Mouse (Mus musculus): ENCODE data around the gene Prpf18.
"Not testable (repeated sequence)": the region's sequence is repeated elsewhere in the genome, so short reads cannot be mapped to it uniquely, and the experiment has no call there.

The Prpf18 gene

DNA sequence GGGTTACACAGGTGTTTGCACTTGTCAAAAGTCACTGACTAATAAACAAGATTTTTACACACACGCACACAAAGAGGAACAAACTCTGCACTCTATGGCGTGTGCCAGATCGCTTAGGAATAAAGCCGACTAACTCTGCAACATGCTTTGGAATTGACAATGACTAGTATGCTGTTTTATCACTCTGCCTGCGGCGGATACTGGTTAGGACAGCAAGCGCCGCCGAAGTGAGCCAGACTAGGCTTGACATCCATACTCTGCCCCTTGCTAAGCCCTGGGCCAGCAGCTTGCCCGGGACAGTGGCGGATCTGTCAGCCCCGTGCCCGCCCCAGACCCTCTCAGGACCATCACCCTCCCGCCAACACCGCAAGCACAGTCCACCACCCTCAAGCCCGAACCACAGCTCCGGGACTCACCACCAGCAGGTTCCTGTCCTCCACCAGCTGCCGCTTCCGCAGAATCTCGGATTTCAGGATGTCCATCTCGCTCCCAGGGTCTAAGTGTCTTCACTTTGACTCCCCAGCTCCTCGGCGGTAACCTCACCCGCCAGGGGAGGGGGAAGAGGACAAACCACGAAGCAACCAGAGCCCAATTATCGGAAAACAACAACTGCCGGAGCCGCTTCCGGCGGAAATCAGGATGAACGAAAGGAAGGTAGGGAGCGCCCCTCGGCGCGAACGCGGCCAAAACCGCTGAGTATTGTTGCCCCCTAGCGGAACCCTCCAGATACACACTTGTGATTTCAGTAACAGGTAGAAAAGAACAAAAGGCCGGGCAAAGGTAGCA is at the start of gene Prpf18:
Gene Prpf18 (minus strand): TSS at position 614 of the 786 bp plus-strand sequence.
- DNase-seq (ENCODE audit: low spot score), result peak; percentile 69

GRCm38 (mm10) chr2:4679886-4680285 is 28.0 kb upstream of the Prpf18 start:
- DNase-seq (ENCODE audit: low spot score), result no peak

- no peak for DNase-seq (ENCODE audit: low spot score)
Measured at GRCm38 (mm10) chr2:4671636-4672035, 19.7 kb upstream of the Prpf18 start.

GRCm38 (mm10) chr2:4669701-4670100 is 17.8 kb upstream of the Prpf18 start:
- no peak for DNase-seq (ENCODE audit: low spot score)

GRCm38 (mm10) chr2:4668626-4669025 is 16.7 kb upstream of the Prpf18 start:
- no peak for DNase-seq (ENCODE audit: low spot score)

GRCm38 (mm10) chr2:4660677-4661076 is 8.8 kb upstream of the Prpf18 start:
- DNase-seq (ENCODE audit: low spot score), result no peak

- DNase-seq (ENCODE audit: low spot score), result no peak
Measured at GRCm38 (mm10) chr2:4649646-4650045, 2.3 kb downstream of the Prpf18 start.

DNA sequence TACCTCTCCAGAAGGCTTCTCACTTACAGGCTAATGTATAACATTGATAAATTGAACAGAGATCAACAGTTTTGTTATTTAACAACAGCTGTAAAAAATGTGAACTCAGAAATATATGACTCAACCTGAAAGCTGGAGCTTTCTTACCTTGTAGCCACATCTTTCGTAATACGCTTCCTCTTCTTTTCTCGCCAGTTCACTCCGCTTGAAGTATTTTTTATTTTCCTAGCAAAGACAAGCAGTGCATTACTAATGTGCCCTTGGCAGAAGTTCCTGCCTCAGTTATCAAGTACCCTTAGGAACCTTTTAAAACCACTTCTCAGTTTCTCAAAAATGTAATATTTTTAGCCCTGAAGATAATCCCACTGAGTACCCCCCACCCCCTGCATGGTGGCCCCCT is 3.8 kb downstream of the Prpf18 start:
- no peak for DNase-seq (ENCODE audit: low spot score)

DNA sequence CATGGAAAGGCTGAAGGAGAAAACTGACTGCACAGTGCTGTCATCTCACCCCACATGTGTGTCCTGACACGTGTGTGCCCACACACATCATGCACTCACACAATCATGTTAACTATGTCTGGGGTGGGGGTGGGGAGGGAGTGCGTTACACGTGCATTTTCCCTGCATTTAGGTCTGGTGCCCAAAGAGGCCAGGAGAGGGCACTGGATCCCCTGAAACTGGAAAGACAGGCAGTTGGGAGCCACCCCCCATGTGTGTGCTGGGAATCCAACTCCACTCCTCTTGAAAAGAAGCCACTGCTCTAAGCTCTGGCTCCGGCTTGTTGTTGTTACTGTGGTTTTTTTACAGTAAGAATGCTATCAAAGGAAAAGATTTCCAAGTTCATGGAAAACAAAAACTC is 6.8 kb downstream of the Prpf18 start:
- DNase-seq (ENCODE audit: low spot score), result no peak

DNA sequence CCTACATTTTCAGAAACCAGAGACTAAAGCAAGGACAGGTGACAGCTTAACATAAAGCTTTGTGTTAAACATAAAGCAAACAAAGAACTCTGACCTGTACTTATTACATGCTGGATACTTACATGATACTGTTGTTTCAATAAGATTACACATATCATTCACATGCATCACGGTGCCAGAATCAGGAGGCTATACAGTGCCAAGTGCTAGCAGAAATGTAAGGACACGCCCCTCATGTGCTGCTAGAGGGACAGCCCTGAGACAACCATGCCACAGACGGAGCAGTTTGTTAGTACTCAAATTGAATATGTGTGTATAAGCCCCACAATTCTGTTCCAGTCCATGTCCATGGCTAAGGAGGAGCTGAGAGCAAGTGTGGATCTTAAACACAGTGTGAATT is 13.7 kb downstream of the Prpf18 start:
- DNase-seq (ENCODE audit: low spot score), result no peak

DNA sequence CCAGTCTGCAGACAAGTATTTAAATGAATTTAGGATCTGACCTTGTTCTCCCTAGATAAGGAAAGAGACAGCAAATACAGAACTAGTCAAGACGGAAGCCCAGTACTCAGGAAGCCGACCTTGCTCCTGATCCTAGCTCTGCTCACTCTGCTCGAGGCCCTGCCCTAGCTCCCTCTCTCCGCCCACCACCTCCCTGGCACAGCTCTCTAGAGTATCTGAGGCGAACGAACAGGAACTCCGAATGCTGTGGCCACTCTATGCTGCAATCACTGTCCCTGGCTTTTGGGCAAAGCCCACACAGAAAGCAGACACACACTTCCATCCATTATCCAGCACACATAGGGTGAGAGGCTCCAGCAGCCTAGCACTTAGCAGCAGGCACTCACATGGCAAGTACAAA is 15.3 kb downstream of the Prpf18 start:
- DNase-seq (ENCODE audit: low spot score), result peak; percentile 12

DNA sequence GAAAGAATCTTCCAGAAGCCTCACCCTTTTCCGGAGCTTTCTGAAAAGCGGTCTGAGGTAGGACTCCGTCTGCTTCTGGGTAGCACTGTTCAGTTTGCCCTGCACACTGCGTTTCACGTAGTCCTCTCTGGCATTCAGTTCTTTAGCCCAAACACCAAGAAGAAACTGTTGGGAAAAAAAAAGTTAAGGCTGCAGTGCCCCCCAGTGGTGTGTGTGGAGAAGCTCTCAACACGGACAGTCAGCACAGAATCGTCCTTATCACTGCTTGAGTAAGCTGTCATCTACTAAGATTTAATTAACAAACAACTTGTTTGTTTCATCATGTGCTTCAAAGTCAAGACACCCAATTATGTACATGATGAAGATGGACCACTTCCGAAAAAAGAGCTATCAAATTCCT is 16.1 kb downstream of the Prpf18 start:
- no peak for DNase-seq (ENCODE audit: low spot score)

DNA sequence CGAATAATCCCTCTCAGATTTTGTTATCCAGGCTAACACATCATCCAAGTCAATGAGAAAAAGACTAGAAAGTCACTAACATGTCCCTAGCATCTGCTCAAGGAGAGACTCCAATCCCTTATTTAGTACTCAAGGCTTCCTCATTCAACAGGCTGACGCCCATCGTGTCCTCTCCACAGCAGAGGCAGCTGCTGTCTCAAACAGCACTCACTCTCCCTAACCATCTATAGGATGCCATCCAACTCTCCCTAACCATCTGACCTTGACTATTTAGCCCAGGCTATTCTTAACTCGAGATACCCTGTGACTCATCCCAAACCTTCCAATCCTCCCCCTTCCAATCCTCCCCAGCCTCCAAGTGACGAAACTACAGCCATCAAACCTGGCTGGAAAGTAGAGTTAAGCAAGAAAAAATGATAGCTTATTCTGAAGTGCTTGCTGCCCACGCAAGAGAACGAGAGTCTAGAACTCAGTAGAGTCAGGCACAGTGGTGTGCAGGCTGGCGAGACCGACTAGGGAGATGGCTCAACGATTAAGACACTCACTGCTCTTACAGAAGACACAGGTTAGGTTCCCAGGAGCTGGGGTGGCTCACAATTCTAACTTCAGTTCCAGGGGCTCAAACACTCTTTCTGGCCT is 21.6 kb downstream of the Prpf18 start:
- no peak for DNase-seq (ENCODE audit: low spot score)

GRCm38 (mm10) chr2:4629470-4629869 is 22.4 kb downstream of the Prpf18 start:
- no peak for DNase-seq (ENCODE audit: low spot score)

DNA sequence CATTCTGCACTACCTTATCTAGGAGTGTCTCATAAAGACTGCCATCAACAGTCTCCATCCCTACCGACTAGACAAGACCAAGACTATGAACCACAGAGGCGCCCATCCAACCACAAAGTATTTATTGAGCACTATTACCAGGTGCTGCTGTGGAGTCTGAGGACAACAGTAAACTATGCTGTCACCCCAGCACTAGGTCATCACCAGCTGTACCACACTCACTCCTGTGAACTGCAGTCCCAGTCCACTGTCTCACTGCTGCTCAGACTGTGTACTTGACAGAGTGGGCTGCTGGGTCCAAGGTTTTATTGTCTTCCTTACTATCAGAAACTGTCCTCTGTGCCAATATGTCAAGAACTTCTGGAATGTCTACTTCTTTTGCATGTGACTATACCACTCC is 23.0 kb downstream of the Prpf18 start:
- DNase-seq (ENCODE audit: low spot score), result no peak

- no peak for DNase-seq (ENCODE audit: low spot score)
Measured at GRCm38 (mm10) chr2:4626911-4627310, 25.0 kb downstream of the Prpf18 start.

- no peak for DNase-seq (ENCODE audit: low spot score)
Measured at GRCm38 (mm10) chr2:4621471-4621985, 30.4 kb downstream of the Prpf18 start.

DNA sequence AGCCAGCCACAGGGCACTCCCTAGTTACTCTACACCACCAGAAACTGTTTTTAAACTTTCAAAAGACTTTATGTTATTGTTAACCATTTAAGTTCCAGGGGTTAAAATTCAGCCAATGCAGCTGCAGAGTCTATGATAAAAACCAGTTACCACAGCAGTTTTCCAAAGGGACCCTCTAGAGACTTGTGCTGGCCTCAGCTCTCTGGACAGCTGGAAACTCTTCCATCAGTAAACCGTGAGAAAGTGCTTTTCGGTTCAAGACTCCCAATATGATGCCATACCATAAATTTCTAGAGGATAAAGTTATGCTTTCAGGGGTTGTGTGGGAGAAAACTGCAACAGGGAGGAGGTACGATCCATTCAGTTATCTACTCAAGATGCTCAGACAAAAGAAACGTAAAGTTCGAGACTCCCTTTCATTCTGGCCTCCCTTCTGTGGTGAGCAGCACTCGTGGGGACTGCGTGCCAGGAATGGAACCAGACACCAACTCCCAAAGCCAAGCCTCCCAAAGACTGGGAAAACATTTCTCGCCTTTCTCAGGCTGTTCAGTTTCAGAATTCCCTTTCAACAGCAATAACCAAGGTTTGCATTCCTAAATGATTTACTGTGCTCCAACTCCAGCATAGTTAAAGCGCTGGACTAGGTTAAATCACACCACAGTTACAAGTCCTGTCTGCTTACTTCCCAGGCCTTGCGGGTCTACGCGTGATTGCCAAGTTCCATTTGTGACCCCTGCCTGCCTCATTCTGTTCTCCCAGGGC is 31.1 kb downstream of the Prpf18 start:
- DNase-seq (ENCODE audit: low spot score), result no peak

- no peak for DNase-seq (ENCODE audit: low spot score)
Measured at GRCm38 (mm10) chr2:4619893-4620593, 31.9 kb downstream of the Prpf18 start.

DNA sequence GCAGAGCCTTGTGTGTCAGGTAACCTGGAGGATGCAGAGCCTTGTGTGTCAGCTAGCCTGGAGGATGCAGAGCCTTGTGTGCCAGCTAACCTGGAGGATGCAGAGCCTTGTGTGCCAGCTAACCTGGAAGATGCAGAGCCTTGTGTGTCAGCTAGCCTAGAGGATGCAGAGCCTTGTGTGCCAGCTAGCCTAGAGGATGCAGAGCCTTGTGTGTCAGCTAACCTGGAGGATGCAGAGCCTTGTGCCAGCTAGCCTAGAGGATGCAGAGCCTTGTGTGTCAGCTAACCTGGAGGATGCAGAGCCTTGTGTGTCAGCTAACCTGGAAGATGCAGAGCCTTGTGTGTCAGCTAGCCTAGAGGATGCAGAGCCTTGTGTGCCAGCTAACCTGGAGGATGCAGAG is 32.8 kb downstream of the Prpf18 start:
- not testable (repeated sequence) for DNase-seq (ENCODE audit: low spot score)

DNA sequence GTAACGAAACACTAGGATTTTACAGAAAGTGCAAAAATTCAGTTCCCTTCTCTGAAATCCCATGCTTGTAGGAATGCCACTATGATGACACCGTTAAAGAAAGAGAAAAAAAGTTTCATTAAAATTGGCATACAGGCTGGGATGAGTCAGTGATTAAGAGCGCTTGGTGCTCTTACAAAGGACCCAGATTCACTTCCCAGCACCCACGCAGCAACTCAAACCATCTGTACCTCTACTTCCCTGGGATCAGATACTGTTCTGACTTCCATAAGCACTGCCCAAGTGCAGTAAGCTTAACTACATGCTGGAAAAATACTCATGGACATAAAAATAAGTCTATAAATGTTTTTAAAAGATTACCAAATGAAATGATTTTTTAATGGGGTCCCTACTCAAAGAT is 34.9 kb downstream of the Prpf18 start:
- no peak for DNase-seq (ENCODE audit: low spot score)

DNA sequence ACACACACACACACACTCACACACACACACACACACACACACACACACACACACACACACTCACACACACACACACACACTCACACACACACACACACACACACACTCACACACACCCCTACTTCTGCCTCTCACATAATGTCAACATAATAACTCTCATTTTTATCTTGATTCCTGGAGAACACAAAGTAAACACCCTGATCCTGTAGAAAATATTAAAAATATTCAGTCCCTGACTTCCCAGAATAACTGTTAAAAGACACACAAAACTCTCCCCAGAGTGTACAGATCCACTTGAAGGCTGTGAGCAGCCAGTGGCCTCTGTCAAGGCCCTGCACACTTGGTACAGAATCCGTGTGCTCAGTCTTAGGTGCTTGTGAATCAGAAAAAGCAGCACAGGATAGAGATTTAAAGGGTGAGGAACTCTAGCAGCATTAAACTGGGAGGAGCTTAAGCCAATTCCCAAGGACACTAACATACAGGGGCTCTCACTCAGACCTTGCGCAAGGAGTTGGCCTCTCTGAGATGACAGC is 36.8 kb downstream of the Prpf18 start:
- DNase-seq (ENCODE audit: low spot score), result no peak

Data from ovary, adult 18-20 months (tissue).